Mouse (Mus musculus): ENCODE measurements at regions not wholly inside any gene's neighbourhood (a gene's known extent, or its start where the extent isn't known, plus 50 kb on each side); places are given as distances from the start of the nearest gene placed in this dataset.

DNA sequence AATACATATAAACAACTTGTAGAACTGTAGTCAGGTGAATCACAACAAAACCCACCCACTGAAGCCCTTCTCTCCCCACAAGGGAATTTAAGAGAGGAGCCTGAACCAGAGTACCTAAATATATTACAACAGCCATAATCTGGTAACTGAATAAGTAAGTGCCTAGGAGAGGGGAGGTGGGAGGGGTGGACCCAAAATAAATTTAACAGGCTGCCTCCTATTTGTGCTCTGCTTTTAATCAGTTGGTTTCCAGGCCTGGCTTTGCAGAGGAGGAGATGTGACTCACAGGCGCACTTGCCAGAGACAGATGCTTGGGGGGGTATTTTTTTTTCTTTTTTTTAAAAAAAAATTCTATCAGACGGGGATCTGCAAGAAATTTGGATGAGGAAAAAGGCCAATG lies 142.9 kb downstream of the Mat2b start:
- TF ChIP-seq CTCF (IDR thresholded peaks at IDR 0.05; ENCODE audit: extremely low read depth, insufficient read depth, low read length), result no peak
- no peak for TF ChIP-seq POLR2A (IDR thresholded peaks at IDR 0.05; ENCODE audit: extremely low read depth, insufficient read depth, low read length)
